Mouse (Mus musculus) heart, adult 8-10 months (tissue): ENCODE results near the gene Sgk1. TPM values are rescaled to one million over a fixed set of nuclear protein-coding genes. Genes with fewer than 3 reads are reported as not detected.

Experiments used
- DNase-seq: peaks from one replicate; pipeline ENCODE4 v3.0.0; 2022; ENCODE audit warnings: low spot score
- total RNA-seq, 4 experiments: library from RNA; stranded (reverse); gene quantifications; 2 replicates each; pipeline ENCODE4 v1.2.4; 2022

Gene Sgk1
- 10 to 100 TPM; 29.3 to 60.0 (median 43.0) TPM for total RNA-seq

DNA sequence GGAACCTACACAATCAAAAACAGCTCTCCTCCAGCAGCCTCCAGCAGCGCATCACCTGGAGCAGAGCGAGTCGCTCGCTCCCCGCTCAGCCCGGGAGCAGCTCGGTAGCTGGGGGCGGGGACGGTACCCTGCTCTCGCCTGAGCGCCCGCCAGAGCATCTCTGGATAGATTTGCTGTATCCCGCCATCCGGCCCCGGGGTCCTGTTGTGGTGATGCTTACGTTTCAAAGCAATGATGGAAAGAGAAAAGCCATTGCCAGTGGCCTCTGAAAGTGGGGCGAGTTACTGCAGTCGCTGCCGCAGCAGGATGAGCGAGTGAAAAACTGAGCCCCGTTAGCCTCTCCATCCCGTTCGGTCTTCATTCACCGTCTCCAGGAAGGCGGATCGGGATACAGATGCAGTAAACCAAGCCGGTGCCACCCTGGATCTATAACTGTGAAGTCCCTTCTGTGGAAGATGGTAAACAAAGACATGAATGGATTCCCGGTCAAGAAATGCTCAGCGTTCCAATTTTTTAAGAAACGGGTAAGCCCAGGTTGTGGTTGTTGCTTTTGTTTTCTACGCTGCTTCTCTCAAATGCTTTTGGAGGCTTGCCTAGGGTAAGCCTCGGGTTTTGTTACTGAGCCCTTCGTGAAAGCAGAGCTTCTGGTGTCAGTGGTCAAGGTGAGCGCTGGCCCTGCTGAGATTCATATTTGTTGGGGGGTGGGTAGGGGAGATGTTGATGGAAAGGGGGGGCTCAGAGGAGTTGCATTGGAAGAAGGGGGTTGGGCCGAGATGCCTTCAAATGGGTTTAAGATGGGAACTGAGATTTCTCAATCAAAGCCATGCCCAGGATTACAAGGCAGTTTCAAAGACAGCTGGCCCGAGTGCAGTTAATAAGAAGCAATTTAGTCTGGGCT lies at the start of gene Sgk1:
Sgk1 (plus strand) TSS at position 1 of the 898 bp plus-strand sequence.
- DNase-seq = no peak

DNA sequence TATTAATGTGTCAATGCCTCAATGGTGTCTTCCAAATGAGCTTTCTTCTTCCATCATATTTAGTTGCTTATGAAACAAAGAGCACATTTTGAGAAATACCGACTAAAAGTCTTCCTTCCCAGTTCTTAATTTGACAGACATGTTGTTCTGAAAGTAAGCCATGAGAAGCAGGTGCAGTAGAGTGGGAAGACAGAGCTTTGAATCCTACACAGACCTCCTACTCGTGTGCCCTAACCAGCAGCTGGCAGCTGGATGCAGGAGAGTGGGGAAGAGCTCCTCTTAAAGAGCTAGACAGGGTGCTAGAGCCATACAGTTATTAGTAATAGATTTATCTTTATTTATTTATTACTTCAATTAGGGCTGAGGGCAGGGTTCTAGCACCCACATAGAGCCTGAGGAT lies 49.7 kb upstream of the Sgk1 start:
- DNase-seq = no peak

DNA sequence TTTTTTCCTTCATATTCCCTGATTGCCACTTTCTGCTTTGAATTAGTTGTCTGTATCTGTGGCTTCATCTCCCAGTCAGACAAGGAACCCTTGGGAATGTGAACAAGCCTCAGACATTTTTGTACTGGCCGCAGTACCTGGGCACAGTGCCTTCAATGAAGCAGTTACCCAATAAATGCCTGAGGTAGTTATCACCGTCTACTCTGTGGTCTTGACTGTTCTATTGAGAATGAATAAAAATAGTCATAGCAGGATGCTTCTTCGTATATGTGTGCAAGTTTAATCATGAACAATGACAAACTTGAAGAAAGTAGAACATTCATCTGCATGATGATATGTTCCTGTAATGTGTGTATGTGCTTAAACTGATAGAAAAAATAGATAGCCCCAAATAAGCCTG lies 48.2 kb upstream of the Sgk1 start:
- DNase-seq = no peak

DNA sequence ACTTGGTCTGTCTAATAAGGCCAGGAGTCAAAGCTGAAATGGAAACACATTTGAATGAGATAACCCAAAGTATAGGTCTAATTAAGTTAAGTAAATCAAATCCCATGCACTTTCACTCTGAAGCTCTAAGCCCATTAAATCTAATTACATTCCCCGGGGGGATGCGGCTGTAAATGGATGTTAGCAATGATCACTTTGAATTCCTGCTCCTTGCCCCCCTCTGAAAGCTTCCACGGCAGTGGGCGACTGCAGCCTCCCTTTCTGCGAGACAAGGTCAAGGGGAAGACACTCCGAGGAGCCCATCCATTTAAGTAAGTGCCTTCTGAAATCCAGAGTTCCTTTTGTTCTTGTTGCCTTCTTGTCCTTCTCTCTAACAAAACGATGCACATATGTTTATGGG lies 46.9 kb upstream of the Sgk1 start:
- no peak for DNase-seq

DNA sequence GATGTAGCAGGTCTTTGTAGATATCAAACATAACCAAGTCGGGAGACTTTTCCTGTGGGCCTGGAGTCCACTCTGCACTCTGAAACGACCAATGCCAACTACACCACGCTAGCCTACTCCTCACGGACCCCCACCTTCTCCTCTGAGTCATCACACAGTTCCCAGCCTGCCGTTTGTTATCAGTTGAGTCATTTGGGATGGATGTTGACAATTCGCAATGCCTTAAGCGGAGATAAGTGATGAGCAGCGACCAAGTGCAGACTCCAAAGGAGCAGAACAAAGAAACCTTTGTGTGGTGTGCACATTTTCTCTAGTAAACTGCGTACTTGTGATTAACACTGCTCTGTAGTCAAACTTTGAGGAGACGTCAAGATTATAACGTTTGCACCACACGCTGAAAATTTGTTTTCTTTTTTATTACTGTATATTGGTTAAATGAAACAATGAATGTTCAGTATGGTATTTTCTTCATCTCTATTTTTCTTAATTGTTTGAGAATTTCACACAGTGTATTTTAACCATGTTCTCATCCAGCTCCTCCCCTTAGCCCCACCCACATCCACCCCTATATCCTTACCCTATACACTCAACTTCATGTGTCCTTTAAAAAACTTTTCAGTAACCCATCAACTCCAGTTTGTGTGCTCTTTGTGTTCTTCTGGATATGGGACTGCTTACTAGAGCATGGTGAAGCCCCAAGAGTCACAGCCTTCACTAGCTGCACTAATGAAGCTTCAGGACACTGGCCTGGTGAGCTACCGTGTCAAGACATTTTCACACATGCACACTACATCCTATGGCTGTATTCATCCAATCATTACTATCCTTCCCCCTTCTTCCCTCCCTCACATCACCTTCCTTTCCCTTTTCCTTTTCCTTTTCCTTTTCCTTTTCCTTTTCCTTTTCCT lies 42.5 kb upstream of the Sgk1 start:
- no peak for DNase-seq

DNA sequence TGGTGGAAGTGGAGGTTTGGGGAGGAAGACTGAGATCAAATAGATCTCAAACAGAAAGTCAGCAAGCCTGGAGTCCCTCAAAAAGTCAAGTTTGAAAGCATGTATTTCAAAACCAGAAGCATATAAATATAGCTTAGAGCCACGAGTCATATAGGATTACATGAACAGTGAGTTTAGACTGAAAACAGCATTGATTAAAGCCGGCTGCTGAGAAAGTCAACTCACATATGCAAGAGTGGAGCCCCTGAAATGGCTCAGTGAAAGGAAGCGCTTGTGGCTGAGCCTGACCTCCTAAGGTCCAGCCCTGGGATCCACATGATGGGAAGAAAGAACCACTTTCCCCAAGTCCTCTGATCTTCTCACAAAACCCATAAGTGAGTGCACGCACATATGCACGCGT lies 38.7 kb upstream of the Sgk1 start:
- no peak for DNase-seq

DNA sequence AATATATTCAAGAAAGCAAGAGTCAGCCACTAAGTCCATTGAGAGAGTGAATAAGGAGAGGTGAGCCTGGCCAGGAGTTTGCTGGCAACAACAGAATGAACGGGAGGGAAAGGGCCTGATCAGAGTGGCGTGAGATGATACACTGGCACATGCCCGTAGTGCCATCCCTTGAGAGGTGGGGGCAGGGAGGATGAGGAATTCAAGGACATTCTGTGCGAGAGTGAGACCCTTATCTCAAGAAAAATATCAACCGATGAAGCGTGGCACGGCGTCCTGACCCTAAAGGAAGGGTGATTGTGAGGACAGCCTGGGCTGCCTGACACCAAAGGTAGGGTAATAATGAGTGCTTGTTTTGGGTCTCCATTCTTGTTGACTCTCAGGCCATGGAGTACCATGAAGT lies 38.1 kb upstream of the Sgk1 start:
- no peak for DNase-seq

DNA sequence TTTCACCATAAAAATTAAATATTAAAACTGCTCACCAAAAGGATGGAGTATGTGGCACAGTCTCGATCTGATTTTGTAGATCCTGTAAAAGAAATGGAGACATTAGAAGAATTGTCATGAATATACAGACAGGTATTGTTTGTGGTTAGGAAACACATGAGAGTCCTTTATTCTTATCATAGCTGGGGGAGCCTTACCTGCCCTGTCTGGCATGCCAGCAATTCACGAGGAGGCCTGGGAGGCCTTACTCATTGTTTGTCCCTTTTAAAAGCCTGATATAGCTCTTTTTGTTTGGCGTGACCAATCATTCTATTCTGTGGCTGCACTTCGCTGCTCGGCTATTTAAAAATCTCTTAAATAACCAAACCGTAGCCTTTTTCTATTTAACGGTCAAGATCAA lies 37.6 kb upstream of the Sgk1 start:
- no peak for DNase-seq

DNA sequence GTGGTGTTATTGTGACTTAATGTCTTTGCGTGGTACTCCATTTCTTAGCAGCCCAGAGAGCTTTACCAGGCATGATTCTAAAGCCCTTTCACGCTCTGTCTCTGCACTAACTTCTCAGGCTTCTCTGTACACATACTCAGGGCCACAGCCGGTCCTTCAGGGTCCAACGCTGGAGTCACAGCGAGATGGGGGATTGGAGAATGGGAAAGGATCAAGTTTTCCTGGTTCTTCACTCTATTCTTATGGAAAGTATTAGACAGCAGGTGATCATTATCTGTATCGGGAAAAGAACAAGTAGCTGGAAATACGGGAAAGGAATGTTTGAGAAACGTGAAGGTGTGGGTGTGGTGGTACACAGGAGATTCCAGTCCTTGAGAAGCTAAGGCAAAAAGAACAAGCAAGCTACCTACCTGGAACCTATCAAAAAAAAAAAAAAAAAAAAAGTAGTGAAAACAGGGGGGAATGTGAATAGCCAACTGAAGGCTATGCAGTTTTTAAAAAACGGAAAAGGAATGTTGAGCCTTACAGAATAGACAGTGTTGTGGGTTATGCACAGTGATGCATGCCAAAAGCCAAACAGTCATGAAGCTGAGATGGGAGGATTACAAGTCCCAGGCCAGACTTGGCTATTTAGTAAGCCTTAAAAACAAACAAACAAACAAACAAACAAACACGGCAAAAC lies 36.2 kb upstream of the Sgk1 start:
- DNase-seq = no peak

DNA sequence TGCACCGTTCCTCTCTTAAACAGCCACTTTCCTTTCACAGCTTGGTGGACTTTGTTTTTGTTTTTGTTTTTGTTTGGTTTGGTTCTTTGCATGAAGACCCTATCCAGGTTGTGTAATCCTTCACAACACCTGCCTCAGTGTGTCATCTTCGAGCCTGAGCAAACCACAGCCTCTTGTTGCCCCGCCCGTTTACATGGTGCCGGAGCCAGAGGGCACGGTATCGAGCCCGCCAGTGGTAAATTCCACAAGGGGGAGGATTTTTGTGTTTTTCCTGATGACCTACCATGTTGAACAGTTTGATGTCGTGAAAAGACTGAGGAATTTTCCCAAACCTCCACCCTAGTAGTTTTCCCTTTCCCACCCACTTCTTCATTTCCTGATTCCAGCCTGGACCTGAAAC lies 35.6 kb upstream of the Sgk1 start:
- DNase-seq = no peak

DNA sequence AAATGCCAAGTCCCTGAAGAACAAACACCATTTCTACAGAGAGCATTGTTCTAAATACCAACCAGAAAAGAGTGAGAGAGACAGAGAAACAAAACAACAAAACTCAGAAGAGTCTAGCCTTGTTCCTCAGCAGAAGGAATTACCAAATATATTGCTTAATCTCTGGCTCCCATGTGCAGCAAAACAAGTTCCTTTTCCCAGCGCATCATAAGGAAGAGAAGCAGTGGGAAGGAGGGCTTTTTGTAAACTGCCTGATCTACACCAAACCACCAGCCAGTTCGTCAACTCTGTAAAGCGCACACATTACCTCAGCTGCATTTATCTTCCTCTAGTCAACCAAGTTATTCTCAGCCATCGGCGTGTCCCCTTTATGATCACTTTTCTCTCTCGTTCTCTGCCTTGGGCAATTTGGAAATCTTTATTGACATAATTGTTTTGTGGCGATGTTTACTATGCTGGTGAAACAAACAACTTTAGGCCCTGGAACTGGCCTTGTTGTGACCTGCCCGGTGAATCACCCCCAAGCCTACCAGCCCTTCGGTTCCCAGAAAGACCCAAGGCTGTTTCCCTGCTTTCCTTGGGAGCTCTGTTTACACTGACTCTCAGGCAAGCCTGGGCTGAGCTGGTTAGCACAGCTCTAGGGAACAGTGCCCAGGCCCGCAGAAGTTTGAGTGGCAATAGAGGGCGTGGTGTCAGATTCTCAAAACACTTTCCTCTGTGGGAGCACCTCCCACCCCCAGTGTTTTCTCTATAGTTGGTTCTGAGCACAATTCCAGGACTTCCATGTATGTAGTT lies 34.8 kb upstream of the Sgk1 start:
- no peak for DNase-seq

DNA sequence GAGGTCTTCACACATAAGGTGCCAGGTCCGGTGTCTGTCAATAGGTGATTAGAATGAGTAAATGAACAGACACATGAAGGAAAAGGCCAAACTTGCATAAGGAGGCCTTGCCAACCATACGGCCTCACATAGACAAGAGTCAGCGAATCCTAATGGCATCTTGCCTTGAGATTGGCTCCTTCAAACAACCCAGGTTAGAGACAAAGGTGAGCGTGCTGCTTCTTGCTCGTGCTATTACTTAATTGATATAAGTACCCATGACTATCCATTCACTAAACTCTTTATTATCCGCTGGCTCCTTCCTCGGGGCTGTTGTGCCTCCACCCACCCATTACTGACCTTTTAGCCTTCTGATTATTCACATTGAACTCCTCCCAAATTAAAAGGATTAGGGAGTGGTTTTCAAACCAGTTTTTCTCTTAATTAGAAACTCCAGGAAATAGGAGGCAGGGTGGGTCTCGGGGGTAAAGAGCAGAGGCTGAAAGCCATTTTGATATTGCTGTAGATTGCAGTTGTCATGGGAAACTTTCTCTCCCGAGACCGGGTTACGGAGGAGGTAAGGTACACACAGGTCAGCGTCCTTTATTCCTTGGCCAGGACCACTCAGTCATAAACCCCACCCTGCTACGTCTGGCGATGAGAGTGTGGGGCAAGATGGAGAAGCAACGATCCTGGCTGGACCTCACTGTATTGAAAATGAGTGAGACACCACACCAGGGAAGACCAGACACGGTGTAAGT lies 33.9 kb upstream of the Sgk1 start:
- peak; percentile 31 for DNase-seq

DNA sequence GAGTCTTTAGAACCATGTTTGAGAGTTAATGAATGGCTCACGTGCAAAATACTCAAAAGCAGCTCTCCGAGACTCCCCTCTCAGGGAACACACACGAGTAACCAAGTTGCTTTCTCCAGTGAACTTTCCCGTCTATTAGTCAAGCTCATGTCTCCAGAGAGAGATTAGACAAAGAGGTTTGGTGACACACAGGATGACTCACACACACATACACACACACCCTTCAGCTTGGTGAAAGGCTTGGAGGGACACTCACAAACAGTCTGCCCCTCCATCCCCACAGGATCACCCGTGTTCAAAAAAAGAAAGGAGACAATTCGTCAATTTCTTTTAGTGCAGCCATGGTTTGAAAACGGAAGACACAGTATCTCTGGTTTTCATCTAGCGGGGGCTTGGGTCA lies 32.7 kb upstream of the Sgk1 start:
- DNase-seq = no peak

DNA sequence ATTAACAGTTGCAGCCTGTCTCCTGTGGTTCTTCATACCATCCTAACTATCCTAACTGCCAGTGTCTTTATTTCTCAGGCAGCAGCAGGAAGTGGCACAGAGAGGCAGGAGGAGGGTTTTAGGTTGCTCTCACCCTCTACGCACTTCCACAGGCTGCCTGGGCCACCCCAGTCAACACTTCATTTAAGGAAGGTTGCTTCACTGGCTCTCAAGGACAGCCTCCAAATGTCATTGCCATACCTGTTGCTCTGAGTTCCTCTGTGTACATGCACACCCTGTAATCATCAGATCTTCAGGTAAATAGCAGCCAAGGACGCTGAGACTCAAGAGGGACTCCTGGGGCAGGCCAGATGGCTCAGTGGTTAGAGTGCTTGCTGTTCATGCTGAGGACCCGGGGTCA lies 31.7 kb upstream of the Sgk1 start:
- no peak for DNase-seq

DNA sequence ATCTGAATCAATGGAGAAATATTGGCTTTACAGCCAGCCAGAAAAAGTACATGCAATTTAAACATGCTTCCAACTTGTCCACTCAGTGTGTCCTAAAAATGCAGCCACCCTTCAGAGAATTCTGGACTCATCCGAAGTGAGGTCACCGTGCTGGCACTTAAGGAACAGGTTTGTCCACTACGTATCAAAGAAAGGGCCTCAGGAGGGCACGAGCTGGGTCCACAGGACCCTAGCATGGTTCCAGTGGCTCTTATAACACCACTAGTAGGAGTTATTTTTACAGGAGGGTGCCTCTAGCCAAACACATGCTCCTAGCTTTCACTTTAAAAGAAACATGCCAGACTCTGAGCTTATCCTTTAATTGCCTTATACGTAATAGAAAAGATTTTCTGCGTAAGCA lies 28.9 kb upstream of the Sgk1 start:
- DNase-seq = no peak

DNA sequence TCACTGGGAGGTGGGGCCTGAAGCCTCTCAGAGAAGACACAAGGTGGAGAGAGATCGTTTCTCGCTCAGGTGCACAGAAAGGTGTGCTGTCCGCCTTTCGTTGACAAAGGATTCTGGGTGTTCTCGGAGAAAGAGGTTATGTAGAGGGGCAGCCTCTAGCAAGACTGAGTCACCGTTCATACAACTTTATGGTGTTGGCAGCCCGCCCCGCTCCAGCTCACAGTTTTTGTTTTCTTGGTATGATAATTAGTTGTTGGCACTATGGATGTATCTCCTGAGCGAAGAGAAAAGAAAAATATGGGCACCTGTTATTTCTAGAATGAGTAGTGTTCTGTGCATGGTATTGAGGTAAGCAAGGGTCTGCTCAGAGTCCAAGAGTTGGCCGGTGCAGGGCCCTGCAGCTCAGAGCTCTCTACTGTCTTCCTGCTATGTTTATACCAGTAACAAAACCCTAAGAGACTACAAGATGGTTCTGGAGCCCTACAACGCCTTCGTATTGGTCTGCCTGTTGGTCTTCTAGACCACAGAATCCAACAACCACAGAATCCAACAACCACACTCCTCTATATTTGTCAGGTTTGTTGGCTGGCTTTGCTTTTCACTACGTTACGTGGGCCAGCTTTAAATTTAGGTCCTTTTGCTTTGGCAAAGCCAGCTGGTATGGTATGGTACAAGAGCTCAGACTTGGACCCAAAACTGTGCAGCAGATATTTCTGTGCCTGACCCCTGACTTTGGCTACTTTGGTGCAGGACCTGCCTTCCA lies 28.2 kb upstream of the Sgk1 start:
- DNase-seq = no peak

DNA sequence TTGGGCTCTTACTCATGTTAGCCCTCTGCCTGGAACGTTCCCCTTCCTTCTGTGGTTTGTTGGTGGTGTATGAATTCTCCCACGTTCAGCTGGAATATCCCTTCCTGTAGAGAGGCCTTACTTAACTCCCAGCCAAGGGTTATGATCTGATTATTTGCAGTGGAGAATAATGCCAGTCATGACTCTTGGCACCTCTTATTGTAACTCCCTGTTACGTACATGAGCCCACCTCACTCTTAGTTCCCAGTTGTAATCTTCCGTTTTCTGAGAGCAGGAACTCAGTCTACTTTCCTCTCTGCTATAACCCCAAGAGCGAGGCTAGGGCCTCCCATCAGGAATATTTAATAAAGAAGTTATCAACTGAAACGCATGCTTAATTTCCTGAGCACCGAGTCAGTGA lies 26.6 kb upstream of the Sgk1 start:
- no peak for DNase-seq

DNA sequence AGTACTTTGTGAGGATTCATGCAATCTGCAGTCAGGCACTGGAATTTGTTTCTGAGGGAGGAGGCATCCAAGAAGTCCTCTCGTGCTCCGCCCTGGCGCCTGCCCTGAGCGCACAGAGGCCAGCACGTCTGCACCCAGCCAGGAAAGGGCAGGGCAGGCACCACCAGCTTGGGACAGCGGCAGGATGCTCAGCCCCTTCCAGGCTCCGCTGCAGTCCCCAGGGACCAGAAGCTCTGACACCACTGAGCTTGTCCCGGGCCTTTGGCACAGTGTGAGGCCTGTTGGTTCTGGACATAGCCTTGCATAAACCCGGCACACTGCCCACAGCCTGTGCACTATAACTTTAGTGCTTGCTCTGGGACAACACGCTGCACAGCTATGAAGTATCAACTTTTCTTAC lies 24.3 kb upstream of the Sgk1 start:
- peak; percentile 80 for DNase-seq

DNA sequence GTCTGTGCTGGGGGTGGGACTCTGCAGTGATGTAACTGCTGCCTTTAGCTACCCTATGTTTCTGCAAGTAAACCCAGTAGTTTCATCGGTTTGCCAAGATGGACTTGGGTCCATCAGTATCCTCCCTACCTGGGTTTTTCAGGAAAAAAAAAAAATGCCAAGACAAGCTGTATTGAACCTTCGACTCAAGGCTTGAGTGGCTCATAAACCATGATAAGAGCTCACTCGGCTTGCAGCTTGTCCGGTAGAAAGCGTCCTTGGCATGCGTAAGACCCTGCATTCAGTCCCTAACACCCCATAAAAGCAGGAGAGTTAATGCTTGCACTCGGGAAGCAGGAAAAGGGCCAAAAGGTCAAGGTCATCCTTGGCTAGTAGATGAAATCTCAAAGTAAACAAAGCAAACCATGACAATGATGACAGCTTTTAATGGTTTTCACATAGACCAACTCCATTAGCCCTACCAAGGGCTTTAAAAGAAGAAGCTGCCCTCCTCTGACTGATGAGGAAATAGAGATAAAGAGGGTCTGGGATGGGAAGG lies 23.5 kb upstream of the Sgk1 start:
- DNase-seq = no peak

DNA sequence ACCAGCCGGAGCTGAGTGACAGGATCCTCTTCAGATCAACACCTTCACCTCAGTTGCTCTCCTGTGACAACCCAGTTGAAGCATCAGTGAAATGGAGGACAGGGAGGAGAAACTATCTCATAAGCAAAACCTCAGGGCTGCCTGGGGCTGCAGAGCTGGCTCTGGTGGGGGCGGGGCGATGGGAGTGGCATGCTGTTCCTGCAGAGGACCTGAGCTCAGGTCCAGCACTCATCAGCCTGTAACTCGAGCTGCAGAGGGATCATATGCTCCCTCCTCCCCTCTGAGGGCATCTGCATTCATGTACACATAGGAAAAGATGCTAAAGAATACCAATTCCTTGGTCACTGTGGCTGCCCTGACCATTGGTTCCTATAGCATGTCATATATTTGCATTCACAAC lies 15.5 kb upstream of the Sgk1 start:
- no peak for DNase-seq
